Mouse (Mus musculus) cerebellum, adult 11-12 months (tissue): ENCODE results near the gene Proca1.

Experiments
- DNase-seq: peaks from one replicate; pipeline ENCODE4 v3.0.0; 2022

Proca1 gene

GRCm38 (mm10) chr11:78193113-78193512 lies at the start of gene Proca1:
Gene Proca1, plus strand, starts transcription at chr11:78193392.
- DNase-seq: no peak

GRCm38 (mm10) chr11:78143520-78143919 lies 49.7 kb upstream of the Proca1 start:
- DNase-seq: no peak

- DNase-seq: no peak
Measured at GRCm38 (mm10) chr11:78146168-78146567, 47.0 kb upstream of the Proca1 start.

DNA sequence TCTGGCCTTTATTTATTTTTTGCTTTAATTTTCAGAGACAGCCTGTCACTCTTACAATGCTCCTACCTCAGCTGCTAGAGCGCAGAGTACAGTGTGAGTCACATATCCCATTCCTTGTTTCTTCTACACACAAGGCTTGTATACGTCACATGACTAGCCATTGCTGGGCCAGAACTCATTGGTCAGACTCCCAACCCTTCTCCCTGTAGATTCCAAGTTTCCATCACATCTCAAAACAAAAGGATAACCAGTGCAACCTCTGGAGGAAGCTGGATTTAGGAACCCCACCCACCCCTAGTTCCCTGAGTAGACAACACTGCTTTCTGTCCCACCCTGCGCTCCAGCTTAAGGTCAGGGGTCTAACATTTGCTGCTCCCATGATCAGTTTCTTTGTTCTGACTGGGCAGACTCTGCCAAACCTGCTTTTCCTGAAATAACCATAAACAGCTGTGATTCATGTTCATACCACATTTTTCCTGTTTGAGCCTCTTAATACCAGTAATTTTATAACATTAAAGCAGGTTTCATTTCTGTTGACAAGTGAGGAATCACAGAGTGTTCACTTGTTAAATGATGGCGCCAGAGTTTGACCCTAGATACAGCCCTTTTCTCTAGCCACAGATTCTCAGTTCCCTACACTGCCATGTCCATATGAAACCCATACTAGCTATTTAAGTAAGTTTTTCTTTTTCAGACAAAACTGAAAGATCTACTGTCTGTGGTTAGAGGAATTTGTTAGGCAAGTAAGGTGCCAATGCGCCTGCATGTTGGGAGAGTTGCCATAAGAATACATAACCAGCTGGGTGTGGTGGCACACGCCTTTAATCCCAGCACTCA lies 46.3 kb upstream of the Proca1 start:
- no peak for DNase-seq

- DNase-seq: no peak
Measured at GRCm38 (mm10) chr11:78151161-78151560, 42.0 kb upstream of the Proca1 start.

GRCm38 (mm10) chr11:78152299-78153231 lies 40.6 kb upstream of the Proca1 start:
- DNase-seq: peak; percentile 87

DNA sequence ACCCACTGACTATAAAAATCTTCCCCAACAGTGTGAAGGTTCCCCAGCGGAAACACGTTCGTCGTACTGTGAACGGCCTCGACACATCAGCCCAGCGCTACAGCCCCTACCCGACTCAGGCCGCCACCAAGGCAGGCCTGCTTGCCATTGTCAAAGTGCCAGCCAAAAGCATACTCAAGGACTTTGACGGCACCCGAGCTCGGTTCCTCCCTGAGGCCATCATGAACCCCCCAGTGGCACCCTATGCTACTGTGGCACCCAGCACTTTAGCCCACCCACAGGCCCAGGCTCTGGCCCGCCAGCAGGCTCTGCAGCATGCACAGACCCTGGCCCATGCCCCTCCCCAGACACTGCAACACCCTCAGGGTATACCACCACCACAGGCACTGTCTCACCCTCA lies 39.4 kb upstream of the Proca1 start:
- DNase-seq: peak; percentile 30

DNA sequence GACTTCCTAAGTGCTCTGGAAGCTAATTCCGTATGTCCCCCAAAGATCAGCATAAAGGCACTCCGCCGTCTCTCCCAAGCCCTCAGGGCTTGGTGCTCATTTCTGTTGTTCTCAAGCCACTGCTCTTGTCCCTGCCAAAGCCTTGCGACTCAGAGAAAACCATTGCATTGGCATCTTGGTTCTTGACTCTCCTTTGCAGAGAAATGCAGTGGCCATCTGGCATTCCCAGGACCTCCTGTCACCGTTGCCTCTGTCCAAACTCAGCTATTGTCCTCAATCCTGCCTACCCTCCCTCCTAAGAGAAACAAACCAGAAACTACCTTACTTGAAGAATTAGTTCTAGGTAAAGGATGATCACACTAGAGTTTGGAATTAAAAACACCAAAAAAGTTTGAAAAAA lies 37.5 kb upstream of the Proca1 start:
- DNase-seq: peak; percentile 28

DNA sequence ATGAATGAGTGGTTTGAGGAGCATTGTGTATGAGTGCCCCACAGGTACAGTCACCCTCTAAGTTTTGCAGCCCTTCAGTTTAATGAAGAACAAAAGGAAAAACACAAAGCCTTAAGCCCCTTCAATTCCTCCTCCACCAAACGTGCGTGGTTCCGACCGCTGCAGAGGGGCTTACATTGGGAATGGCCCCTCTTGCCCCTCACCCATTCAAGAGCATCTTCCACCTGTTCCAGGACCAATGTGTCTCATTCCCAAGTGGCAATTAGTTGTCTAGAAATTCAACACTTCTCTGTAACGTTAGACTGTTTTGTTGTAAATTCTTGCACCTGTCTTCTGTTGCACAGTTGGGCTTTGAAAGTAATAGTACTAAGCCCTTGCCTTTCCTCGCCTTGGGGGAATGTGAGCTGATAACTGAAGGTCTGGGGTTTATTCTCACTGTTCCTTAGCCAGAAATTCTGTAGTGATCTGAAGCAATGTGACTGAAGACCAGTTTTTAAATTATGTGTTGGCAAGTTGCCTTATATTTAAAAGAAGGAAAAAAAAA lies 37.0 kb upstream of the Proca1 start:
- DNase-seq: no peak

DNA sequence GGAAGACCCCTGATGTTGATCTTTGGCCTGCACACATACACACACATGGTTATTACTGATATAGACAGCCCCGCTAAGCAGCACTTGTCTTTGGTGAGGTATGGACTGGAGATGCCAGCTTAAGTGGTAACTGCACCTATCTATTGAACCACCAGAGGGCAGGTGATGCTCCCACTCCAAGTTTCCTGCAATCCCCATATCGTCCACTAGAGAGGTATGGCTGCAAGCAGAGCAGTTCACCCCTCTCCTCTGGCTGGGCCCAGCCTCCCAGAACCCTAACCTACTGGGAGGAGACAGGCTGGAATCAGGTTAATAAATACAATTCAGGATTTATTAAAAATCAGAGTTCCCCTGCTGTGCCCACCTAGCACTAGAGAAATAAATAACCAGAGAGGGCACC lies 34.1 kb upstream of the Proca1 start:
- peak; percentile 80 for DNase-seq

DNA sequence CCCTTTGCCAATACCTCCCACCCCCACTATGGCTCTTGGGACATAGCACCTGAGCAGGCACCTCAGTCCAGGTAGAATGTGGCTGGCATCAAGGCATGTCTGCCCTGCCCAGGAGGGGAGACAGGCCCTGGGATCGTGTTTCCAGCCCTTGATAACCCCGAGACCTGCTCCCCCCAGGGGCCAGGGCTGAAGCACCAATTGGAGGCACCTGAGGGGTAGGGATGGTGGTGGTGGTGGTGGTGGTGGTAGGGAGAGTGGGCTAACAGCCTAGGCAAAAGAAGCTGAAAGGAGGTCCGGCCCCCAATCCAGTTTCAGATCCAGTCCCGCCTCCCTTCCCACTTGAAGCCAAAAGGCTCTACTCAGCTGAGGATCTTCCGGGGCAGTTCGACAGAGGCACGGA lies 33.6 kb upstream of the Proca1 start:
- DNase-seq: peak; percentile 26

- DNase-seq: no peak
Measured at GRCm38 (mm10) chr11:78160171-78160570, 33.0 kb upstream of the Proca1 start.

DNA sequence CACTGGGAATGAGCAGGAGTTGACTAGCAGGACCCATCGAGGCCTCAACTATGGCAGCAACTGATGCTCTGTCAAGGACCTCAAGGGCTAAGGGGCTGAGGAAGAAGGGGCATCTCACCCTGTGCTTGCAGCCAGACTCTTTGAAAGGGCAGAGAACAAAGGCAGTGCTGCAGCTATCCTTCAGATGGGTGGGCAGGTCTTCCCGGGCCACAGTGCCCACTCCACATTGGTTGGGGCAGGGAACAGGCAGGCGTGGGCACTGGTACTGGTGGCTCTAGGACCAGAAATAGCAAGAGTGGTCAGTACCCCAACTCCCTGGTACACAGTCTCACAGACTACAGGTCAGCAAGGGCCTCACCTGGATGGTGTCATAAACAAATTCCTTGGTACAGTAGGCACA lies 32.5 kb upstream of the Proca1 start:
- DNase-seq: no peak

DNA sequence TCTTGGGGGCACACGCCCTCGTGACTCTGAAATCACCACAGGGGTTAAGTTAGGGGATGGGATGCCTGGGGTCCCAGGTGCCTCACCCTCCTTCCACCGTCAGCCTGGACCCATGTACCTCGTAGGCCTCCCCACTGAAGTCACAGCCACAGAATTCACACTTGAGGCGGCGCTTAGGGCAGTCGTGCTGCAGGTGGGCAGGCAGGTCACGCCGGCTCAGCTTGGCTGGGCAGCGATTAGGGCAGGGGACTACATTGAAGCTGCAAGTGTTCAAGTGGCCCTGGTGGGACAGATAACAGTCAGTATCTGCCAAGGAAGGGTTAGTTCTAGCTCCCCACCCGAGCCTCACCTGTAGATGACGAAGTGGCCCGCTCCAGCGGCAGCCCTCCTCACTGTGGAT lies 32.0 kb upstream of the Proca1 start:
- DNase-seq: no peak

- DNase-seq: no peak
Measured at GRCm38 (mm10) chr11:78161968-78162367, 31.2 kb upstream of the Proca1 start.

DNA sequence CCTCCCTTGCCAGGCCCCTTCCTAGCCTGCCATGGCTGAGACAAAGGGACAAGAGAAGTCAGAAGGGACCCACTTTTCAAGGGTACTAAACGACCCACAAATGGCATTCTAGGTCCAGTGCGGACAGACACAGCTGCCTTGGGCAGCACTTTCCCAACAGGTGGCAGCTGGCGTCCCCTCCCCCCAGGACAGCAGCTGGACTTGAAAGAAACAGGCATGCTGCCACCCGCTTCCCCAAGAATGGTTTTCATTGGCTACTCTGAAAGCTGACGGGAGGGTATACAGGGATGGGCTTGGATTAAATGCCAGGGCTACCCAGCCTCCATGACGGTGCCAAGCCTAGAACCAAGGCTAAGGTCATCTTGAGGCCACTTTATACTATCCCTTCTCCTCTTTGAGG lies 30.7 kb upstream of the Proca1 start:
- DNase-seq: no peak

- no peak for DNase-seq
Measured at GRCm38 (mm10) chr11:78163045-78163444, 30.1 kb upstream of the Proca1 start.

- no peak for DNase-seq
Measured at GRCm38 (mm10) chr11:78163681-78164603, 29.2 kb upstream of the Proca1 start.

DNA sequence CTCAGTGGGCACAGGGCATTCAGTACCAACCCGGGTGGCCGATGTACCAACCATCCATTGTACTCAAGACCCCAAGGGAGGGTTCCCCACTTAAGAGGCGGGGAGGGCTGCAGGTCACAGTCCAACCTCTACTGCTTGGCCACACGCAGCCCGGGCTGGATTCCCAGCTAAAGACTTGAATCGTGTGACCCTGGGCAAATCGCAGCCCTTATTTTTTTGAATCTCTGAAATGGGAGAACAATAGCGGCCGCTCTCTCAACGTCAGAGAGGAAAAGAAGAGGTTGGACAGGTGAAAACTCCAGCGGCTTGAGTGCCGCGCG lies 28.6 kb upstream of the Proca1 start:
- no peak for DNase-seq

DNA sequence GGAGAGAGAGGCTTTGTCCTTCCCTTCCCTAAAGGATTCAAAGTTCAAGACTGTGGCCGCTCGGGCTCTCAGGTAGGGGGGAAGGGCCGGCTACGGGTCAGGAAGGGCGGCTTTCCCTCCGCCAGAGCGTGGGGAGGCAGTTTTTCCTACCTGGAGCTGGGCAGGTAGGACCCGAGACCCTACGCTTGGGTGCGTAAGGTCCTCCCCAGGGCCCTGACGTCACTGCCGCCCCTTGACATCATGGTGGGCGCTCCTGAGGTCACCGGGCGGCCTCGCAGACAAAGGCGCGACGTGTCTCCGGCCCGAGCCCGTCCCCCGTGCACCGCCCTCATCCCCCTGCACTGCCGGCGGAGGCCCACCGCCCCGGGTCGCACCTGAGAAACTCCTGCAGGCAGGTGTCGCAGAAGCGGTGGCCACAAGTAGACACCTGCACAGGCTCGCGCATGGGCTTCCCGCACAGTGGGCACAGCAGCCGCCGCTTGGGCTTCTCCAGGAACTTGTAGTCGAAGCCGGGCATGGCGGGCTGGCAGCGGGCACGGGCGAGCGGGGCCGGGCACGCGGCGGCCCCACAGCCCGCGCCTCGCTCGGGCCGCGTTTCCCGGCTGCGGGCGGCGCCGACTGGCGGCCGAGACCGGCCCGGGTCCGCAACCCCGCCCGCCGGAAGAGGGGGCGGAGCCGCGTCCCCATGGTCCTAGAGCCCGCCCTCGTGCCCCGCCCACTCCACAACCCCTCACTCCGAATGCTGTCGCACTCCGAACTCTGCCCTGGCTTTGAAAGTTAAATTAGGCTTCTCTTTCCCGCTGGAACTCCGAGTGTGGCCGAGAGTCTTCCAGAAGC lies 28.1 kb upstream of the Proca1 start, which contains the start of gene Traf4:
Gene Traf4 (minus strand): TSS at position 666 of the 837 bp plus-strand sequence.
- peak; percentile 69 for DNase-seq

GRCm38 (mm10) chr11:78165761-78166109 lies 27.5 kb upstream of the Proca1 start:
- DNase-seq: no peak

- DNase-seq: no peak
Measured at GRCm38 (mm10) chr11:78166161-78166560, 27.0 kb upstream of the Proca1 start.
